Mouse (Mus musculus) spleen, adult 2 months (tissue): ENCODE data around the gene Gm16181. TPM values are rescaled to one million over a fixed set of nuclear protein-coding genes. Genes with fewer than 3 reads are reported as not detected.

ENCODE experiments used
- DNase-seq, 2 experiments: peaks; one replicate each; pipeline versions ENCODE4 v3.0.0 to v3.0.0-alpha.2; 2012 to 2021; ENCODE audit warnings: low spot score in 2 of 2, low read depth in 1 of 2
- H3K27ac ChIP-seq: fragments of 200-500 bp; 2 replicates; pipeline ENCODE4 v1.5.1; 2012; ENCODE audit warnings: low read length, inconsistent platforms; ENCODE audit not compliant: insufficient read depth
- H3K27me3 ChIP-seq: fragments of 200-500 bp; 2 replicates; pipeline ENCODE4 v1.6.1; 2012; ENCODE audit warnings: mild to moderate bottlenecking, moderate library complexity, low read length, inconsistent platforms; ENCODE audit not compliant: control insufficient read depth, insufficient read depth
- H3K36me3 ChIP-seq: fragments of 200-500 bp; 2 replicates; pipeline ENCODE4 v1.6.1; 2012; ENCODE audit warnings: mild to moderate bottlenecking, low read length, inconsistent platforms; ENCODE audit not compliant: control insufficient read depth, insufficient read depth
- H3K4me1 ChIP-seq: fragments of 200-500 bp; 2 replicates; pipeline ENCODE4 v1.6.1; 2011; ENCODE audit warnings: inconsistent platforms; ENCODE audit not compliant: control insufficient read depth, insufficient read depth, insufficient read length
- H3K4me3 ChIP-seq: fragments of 200-500 bp; 2 replicates; pipeline ENCODE4 v1.5.1; 2011; ENCODE audit warnings: mild to moderate bottlenecking, inconsistent platforms; ENCODE audit not compliant: insufficient read depth, insufficient read length; ENCODE audit errors: extremely low read depth
- CTCF ChIP-seq: fragments of 200-500 bp; IDR thresholded peaks from 2 replicates; pipeline ENCODE4 v1.5.1; 2011; ENCODE audit warnings: mild to moderate bottlenecking, inconsistent platforms; ENCODE audit not compliant: insufficient read depth, insufficient read length, insufficient replicate concordance; ENCODE audit errors: extremely low read depth
- POLR2A ChIP-seq: fragments of 200-500 bp; IDR thresholded peaks from 2 replicates; pipeline ENCODE4 v1.6.1; 2011; ENCODE audit warnings: low read depth, low read length, inconsistent platforms
- WGBS: fragments of 180-500 bp; shearing (Covaris S2); methylation state at CpG from one replicate; pipeline ENCODE4 v1.1.7; 2018; 5-methylcytosine and 5-hydroxymethylcytosine counted together
- polyA plus RNA-seq: library from polyadenylated mRNA; depleted of rRNA; stranded (reverse); fragments of >200 nt; gene quantifications from 2 replicates; pipeline ENCODE4 v1.2.3, GENCODE M21; 2012

Gm16181 gene
- polyA plus RNA-seq, 1 experiment, result 0.34 TPM

DNA sequence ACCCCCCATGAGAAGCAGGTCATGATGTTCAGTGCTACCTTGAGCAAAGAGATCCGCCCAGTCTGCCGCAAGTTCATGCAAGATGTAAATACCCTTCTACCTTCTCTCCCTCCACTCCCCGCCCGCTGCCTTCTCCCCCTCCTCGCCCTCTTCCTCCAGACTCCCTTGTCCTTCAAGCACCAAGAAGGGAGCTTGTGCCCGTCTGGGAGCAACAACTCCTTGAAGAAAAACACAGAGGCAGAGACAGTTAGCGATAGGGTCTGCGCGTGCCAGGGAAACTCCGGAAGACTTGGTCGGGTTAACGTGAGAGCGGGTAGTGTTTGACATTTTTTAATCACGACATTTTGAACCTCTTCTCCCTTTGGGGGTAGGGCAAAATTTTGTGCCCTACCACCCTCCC, 28.4 kb downstream of the Gm16181 start:
- DNase-seq, result no peak
- WGBS, result 88% methylated on average over 14 of the region's 14 CpGs
- Histone ChIP-seq H3K36me3 (peaks cover 76% of the 10 kb centered on the region), H3K27ac (no peak overlapping the region), H3K27me3 (no peaks in the 10 kb centered on the region), H3K4me3 (no peak overlapping the region), H3K4me1 (no peaks in the 10 kb centered on the region; the same call in 1 of the 2 replicates)
- TF ChIP-seq CTCF (no peak), POLR2A (no peak)

DNA sequence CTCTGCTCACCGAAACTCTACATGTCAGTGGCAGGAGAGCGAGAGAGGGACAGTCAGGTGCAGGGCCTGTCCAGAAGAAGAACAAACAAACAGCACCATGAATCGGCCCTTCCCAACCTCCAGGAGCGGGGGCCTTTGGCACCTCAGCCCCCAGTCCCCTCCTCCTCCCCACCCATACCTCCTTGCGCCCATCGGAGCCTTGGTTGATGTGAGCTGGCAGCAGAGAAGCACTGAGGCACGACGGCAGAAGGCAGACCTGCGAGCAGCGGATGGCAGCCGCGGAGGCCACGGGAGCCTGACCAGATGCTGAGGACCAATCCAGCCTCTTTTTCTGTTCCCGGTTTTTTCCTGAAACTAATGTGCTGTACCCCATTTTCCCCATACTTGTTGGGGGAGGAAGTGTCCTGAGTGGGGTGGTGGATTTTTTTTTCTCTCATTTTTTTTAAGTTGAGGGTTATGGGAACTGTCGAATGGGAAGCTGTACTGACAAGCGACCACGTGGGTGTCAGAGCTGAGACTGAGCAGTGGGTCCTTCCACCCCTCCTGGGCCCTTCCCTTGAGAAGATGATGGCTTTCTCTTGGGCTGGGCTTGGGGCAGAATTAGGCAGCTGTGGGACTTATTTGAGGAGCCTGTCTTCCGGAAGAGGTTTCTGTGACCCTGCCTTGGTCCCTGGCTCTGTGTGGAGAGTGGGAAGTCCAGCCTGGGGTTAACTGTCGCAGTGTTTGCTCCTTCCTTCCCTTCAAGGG, 29.0 kb downstream of the Gm16181 start:
- H3K4me1 ChIP-seq, result no peaks in the 10 kb centered on the region; the same call in 1 of the 2 replicates
- H3K4me3 ChIP-seq, result no peak overlapping the region
- no peak overlapping the region for H3K27ac ChIP-seq
- H3K27me3 ChIP-seq, result no peaks in the 10 kb centered on the region
- TF ChIP-seq POLR2A (no peak), CTCF (no peak)
- DNase-seq, result no peak
- WGBS, result 85% methylated on average over 19 of the region's 19 CpGs
- H3K36me3 ChIP-seq, result peaks cover 73% of the 10 kb centered on the region

DNA sequence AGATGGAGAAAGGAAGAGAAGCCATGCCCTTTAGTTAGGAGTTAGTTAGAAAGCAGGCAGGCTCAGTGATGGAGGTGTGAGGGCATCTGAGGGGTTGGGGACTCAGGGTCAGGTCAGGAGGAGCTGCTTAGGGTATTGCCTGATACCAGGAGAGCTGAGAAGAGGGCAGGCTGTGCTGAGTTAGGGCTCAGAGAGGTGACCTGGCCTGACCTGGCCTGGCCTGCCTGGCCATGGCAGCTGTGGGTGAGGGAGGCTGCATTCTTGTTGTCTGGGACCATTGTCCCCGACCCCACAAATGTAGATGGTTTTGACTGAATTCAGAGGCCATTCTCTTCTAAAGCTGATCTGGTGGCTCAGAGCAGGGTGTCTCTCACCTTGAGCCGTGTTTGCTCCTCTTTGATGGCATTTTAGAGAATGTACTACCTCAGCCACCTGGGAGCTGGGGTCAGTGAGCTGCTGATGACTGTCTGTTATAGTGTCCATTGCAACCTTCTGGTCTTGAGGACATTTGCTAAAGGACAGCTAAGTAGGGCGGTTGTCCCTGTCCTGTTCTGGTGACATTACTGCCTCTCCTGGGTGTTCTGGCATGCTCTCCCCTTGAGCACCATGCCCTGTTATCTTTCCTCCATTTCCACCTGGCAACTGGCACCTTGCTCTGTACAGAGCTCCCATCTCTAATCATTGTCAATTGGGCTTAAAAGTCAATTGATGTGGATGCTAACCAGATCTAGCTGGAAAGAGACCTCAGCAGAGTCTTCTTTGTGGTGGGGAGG, 29.9 kb downstream of the Gm16181 start:
- WGBS, result 97% methylated on average over 3 of the region's 3 CpGs
- Histone ChIP-seq H3K27ac (no peak overlapping the region), H3K27me3 (no peaks in the 10 kb centered on the region), H3K36me3 (peaks cover 65% of the 10 kb centered on the region), H3K4me1 (no peaks in the 10 kb centered on the region; the same call in 1 of the 2 replicates), H3K4me3 (no peak overlapping the region)
- no peak for DNase-seq
- no peak for TF ChIP-seq POLR2A
- no peak for TF ChIP-seq CTCF

DNA sequence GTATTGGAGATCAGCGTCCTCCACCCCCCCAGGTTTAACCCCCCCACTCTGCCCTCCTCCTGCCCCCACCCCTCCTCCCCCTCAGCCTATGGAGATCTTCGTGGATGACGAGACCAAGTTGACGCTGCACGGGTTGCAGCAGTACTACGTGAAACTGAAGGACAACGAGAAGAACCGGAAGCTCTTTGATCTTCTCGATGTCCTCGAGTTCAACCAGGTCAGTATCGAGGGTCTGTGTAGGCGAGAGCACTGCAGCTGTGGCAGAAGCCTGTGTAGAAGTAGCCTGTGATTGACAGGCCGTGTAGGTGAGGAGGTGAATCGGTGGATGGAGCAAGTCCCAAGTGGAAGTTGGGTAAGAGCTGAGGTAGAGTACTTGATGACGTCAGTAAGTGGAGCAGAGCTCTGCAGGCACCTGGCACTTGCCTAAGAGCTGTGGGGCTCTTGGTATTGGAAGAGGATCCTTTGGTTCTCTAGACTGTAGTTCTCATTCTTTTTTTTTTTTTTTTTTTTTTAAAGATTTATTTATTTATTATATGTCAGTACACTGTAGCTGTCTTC, 30.6 kb downstream of the Gm16181 start:
- no peaks in the 10 kb centered on the region for H3K4me1 ChIP-seq
- peaks cover 63% of the 10 kb centered on the region for H3K36me3 ChIP-seq
- no peak for TF ChIP-seq CTCF
- no peak for TF ChIP-seq POLR2A
- no peak overlapping the region for H3K4me3 ChIP-seq
- no peaks in the 10 kb centered on the region for H3K27me3 ChIP-seq
- no peak overlapping the region for H3K27ac ChIP-seq
- 91% methylated on average over 15 of the region's 15 CpGs for WGBS
- no peak for DNase-seq

DNA sequence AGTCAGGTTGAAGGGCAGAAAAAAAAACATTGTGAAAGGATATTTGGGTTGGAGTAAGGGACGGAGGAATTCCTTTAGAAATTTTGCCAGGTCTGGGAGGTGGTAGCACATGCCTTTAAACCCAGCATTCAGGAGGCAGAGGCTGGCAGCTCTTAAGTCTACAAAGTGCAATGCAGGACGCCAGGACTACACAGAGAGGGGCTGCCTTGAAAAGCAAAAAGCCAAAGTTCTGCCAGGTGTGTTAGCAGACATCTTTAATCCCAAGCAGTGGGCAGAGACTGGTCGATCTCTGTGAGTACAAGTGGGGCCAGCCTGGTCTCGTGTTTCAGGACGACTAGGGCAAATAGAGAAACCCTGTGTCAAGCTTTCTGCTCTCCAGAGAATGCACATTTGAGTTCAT, 31.3 kb downstream of the Gm16181 start:
- H3K4me1 ChIP-seq, result no peaks in the 10 kb centered on the region
- H3K36me3 ChIP-seq, result peaks cover 56% of the 10 kb centered on the region
- no peak for DNase-seq
- TF ChIP-seq CTCF, result no peak
- TF ChIP-seq POLR2A, result no peak
- H3K27me3 ChIP-seq, result no peaks in the 10 kb centered on the region
- no peak overlapping the region for H3K4me3 ChIP-seq
- no peak overlapping the region for H3K27ac ChIP-seq
- 86% methylated on average over 5 of the region's 5 CpGs for WGBS

DNA sequence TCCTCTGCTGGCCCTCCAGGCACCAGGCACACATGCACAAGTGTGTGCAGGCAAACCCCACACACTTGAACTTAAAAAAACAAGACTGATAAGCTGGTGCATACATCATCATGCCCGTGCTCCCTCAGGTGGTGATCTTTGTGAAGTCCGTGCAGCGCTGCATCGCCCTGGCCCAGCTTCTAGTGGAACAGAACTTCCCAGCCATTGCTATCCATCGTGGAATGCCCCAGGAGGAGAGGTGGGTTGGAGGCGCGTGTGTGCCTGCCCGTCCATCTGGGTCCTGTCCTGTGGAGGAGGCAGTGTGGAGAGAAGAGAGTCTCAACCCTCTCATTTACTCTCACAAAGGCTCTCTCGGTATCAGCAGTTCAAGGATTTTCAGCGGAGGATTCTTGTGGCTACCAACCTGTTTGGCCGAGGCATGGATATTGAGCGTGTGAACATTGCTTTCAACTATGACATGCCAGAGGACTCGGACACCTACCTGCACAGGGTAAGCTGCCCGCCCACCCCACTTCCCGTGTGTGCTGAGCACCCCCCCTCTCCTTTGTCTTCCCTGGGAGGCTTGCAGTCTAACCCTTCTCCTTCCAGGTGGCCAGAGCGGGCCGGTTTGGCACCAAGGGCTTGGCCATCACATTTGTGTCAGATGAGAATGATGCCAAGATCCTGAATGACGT, 32.1 kb downstream of the Gm16181 start:
- WGBS, result 85% methylated on average over 18 of the region's 18 CpGs
- H3K36me3 ChIP-seq, result peaks cover 50% of the 10 kb centered on the region
- no peak for DNase-seq

More for the DNA sequence above, 32.1 kb downstream of the Gm16181 start:
- no peaks in the 10 kb centered on the region; the same call in 1 of the 2 replicates for H3K4me1 ChIP-seq
- no peaks in the 10 kb centered on the region for H3K27me3 ChIP-seq
- H3K27ac ChIP-seq, result no peak overlapping the region
- H3K4me3 ChIP-seq, result no peak overlapping the region
- TF ChIP-seq POLR2A (no peak), CTCF (no peak)
